ENCODE assay signal across 21 mouse cellular contexts in the genomic region with DNA sequence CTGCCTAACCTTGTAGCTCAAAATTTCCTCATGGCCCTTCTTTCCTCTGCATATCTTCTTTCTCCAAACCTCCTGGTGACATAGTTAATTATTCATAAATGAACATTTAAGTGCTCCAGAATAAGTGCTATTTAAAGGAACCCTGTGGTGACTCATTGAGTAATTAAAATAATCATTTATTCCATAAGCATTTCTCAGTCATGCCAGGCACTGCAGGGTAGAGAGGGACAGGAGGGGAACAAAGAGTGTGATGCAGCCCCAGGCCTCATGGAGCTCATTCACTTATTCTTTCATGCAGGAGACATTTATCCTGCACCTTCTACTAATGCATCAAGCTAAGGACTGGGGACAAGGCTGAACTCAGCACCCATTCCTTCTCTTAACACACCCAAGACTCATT.
"Had no signal": no experiment of that assay in that cellular context is flagged by ENCODE, and none has a peak within 500 bp of the region (broad histone marks: within the 10 kb centered on the region; RNA-seq: fewer than 3 reads in every experiment).

No protein-coding gene starts in this region.

- H3K9ac ChIP-seq: limb, embryonic 13.5 days; liver, embryonic 13.5 days had no signal

- DNase-seq: kidney, adult 2 months; kidney, postnatal 25 days; layer of hippocampus, adult 9-11 months; liver; liver, embryonic 13.5 days; lung, adult 2 months; lung, postnatal 14 days; lung, postnatal 4 days; midbrain, embryonic 14.5 days; retina, postnatal 1 day; right cerebral cortex, postnatal 25 days; spleen, adult 18-20 months; thymus, adult 18-20 months; thymus, postnatal 36 days had no signal

- H3K27ac ChIP-seq: kidney, postnatal 0 days; layer of hippocampus, adult 2 months; limb, embryonic 10.5 days; limb, embryonic 13.5 days; liver, embryonic 13.5 days had no signal

- H3K27me3 ChIP-seq: limb, embryonic 13.5 days; liver, embryonic 13.5 days had no signal

- H3K9me3 ChIP-seq: limb, embryonic 10.5 days; limb, embryonic 13.5 days; liver, embryonic 13.5 days had no signal

- H3K4me1 ChIP-seq: limb, embryonic 10.5 days; limb, embryonic 13.5 days; liver, embryonic 13.5 days had no signal

- H3K4me3 ChIP-seq: layer of hippocampus, adult 2 months; limb, embryonic 10.5 days; limb, embryonic 13.5 days; liver, embryonic 13.5 days; myocyte had no signal

- H3K4me2 ChIP-seq: limb, embryonic 13.5 days; liver, embryonic 13.5 days; midbrain, embryonic 11.5 days had no signal

- H3K36me3 ChIP-seq: limb, embryonic 10.5 days; limb, embryonic 13.5 days; liver, embryonic 13.5 days had no signal

- ATAC-seq: intestine, postnatal 0 days had no signal
